Mouse (Mus musculus) heart, postnatal 10 days (tissue): ENCODE measurements around the gene Txn2. TPM values are rescaled to one million over a fixed set of nuclear protein-coding genes. Genes with fewer than 3 reads are reported as not detected.

Experiments
- DNase-seq, 2 experiments: peaks; one replicate each; pipeline ENCODE4 v3.0.0; 2021
- intact Hi-C: fragments of 180-260 bp; cut with DNase I; formaldehyde crosslinking; loops from one replicate; pipeline ENCODE4 v1.15.1; 2025
- total RNA-seq, 2 experiments: library from RNA; stranded (reverse); gene quantifications; 2 replicates each; pipeline ENCODE4 v1.2.3; 2021

Gene Txn2
- total RNA-seq, 2 experiments from 2014 or later, result 200 to 221 TPM

GRCm38 (mm10) chr15:77912048-77912447, 16.8 kb downstream of the Txn2 start:
- DNase-seq, result peak; percentile 31 to 38
- intact Hi-C loops, result loop anchor here (5.0 kb wide), 3 partner anchors 55 to 115 kb away; partner anchors contain the start of gene Myh9

GRCm38 (mm10) chr15:77911065-77911464, 17.7 kb downstream of the Txn2 start:
- DNase-seq, result peak; percentile 67 to 68
- intact Hi-C loops, result loop anchor here (5.0 kb wide), 3 partner anchors 54 to 114 kb away; partner anchors contain the start of gene Myh9

GRCm38 (mm10) chr15:77907646-77908518, 20.9 kb downstream of the Txn2 start:
- DNase-seq, result no peak
- intact Hi-C loops, result no loop called here

- intact Hi-C loops, result no loop called here
- no peak for DNase-seq
These were observed 22.3 kb downstream of the Txn2 start for GRCm38 (mm10) chr15:77906545-77906944.

- intact Hi-C loops, result no loop called here
These were observed 22.7 kb downstream of the Txn2 start for GRCm38 (mm10) chr15:77906081-77906480.

GRCm38 (mm10) chr15:77905275-77905970, 23.4 kb downstream of the Txn2 start:
- DNase-seq, result peak; percentile 77 to 81
- intact Hi-C loops, result no loop called here

More at GRCm38 (mm10) chr15:77906081-77906480, 22.7 kb downstream of the Txn2 start:
- DNase-seq, result no peak

- no peak for DNase-seq
- intact Hi-C loops, result no loop called here
These were observed 24.4 kb downstream of the Txn2 start for GRCm38 (mm10) chr15:77904363-77904892.

GRCm38 (mm10) chr15:77903176-77903575, 25.6 kb downstream of the Txn2 start:
- intact Hi-C loops, result no loop called here
- peak in 1 of 2 experiments; percentile 31 for DNase-seq

- intact Hi-C loops, result no loop called here
- no peak for DNase-seq
These were observed 33.9 kb downstream of the Txn2 start for GRCm38 (mm10) chr15:77894926-77895325.

- intact Hi-C loops, result no loop called here
- no peak for DNase-seq
These were observed 35.5 kb downstream of the Txn2 start for GRCm38 (mm10) chr15:77893292-77893691.

GRCm38 (mm10) chr15:77892420-77892819, 36.4 kb downstream of the Txn2 start:
- no peak for DNase-seq
- intact Hi-C loops, result no loop called here

- DNase-seq, result peak; percentile 52 to 53
- intact Hi-C loops, result no loop called here
These were observed 37.0 kb downstream of the Txn2 start for GRCm38 (mm10) chr15:77891766-77892165.

GRCm38 (mm10) chr15:77889761-77890422, 38.9 kb downstream of the Txn2 start:
- no peak for DNase-seq
- intact Hi-C loops, result no loop called here

GRCm38 (mm10) chr15:77888286-77888685, 40.5 kb downstream of the Txn2 start:
- intact Hi-C loops, result no loop called here
- no peak for DNase-seq

GRCm38 (mm10) chr15:77887093-77887488, 41.7 kb downstream of the Txn2 start:
- intact Hi-C loops, result no loop called here
- DNase-seq, result no peak

GRCm38 (mm10) chr15:77886369-77887092, 42.3 kb downstream of the Txn2 start:
- DNase-seq, result no peak
- intact Hi-C loops, result no loop called here

- intact Hi-C loops, result no loop called here
- no peak for DNase-seq
These were observed 42.9 kb downstream of the Txn2 start for GRCm38 (mm10) chr15:77885945-77886344.

- intact Hi-C loops, result no loop called here
- no peak for DNase-seq
These were observed 43.6 kb downstream of the Txn2 start for GRCm38 (mm10) chr15:77885159-77885558.

- intact Hi-C loops, result no loop called here
- DNase-seq, result no peak
These were observed 45.2 kb downstream of the Txn2 start for GRCm38 (mm10) chr15:77883697-77884010.
